Mouse (Mus musculus) cortical plate, adult 2 months (tissue): ENCODE data around the gene Ifngr2.

Experiments
- CTCF ChIP-seq: fragments of 200-500 bp; IDR thresholded peaks from 2 replicates; pipeline ENCODE4 v1.5.1; 2011; ENCODE audit warnings: mild to moderate bottlenecking, control low read depth, low read length; ENCODE audit not compliant: insufficient read depth; ENCODE audit errors: extremely low read depth
- POLR2A ChIP-seq: fragments of 200-500 bp; IDR thresholded peaks from 2 replicates; pipeline ENCODE4 v1.6.1; 2011; ENCODE audit warnings: mild to moderate bottlenecking, low read length, control low read depth; ENCODE audit not compliant: insufficient read depth; ENCODE audit errors: extremely low read depth

GRCm38 (mm10) chr16:91524206-91524605, 22.7 kb upstream of the Ifngr2 start:
- no peak for TF ChIP-seq CTCF
- TF ChIP-seq POLR2A: no peak
